Mouse (Mus musculus): ENCODE results near the gene Rpa2. TPM values are rescaled to one million over a fixed set of nuclear protein-coding genes. Genes with fewer than 3 reads are reported as not detected.
"Not testable (repeated sequence)": the region's sequence is repeated elsewhere in the genome, so short reads cannot be mapped to it uniquely, and the experiment has no call there.

Rpa2 gene
- polyA plus RNA-seq, 1 experiment from 2014 or later, result 182 TPM

DNA sequence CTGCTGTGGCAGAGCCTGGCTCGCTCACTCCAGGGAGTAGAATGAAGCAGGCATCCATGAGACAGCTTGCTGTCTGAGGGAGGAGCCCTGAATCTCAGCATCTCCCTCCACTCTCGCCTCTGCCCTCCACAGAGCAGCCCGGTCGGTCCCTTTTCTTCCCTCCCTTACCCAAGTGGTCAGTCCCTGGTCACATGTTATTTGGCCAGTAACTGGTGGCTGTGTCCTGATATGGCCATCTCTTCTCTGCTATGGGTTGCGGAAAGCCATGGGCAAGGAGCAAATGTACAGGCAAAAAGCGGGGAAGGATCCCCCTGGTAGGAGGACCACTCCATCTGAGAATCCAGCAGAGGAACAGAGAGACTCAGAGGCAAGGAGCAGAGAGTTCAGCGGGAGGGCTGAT, 27.0 kb downstream of the Rpa2 start:
- no peaks in the 10 kb centered on the region for H3K9me3 ChIP-seq (ENCODE audit: control insufficient read depth, low read length)
- no peak overlapping the region for H3K4me2 ChIP-seq (ENCODE audit: low read depth, severe bottlenecking)
- 59% methylated on average over 7 of the region's 7 CpGs for WGBS
- DNase-seq (ENCODE audit: low spot score) (no peak), ATAC-seq (ENCODE audit: insufficient number of reproducible peaks, low FRiP score, low TSS enrichment, low read depth) (no peak)
- no peaks in the 10 kb centered on the region for H3K36me3 ChIP-seq (ENCODE audit: control insufficient read depth, insufficient read depth, low read length)
- H3K9ac ChIP-seq (ENCODE audit: low read length), result no peak overlapping the region
- H3K4me3 ChIP-seq (ENCODE audit: low read depth, low read length), result no peak overlapping the region
- H3K27me3 ChIP-seq (ENCODE audit: control insufficient read depth, insufficient read depth, low read length), result peaks cover 9% of the 10 kb centered on the region
- H3K27ac ChIP-seq (replicated peaks; ENCODE audit: low read depth, low read length), result no peak overlapping the region
- H3K4me1 ChIP-seq (ENCODE audit: control insufficient read depth, insufficient read depth, low read length), result peaks cover 5% of the 10 kb centered on the region; the same call in 1 of the 2 replicates

- Histone ChIP-seq H3K36me3 (ENCODE audit: control insufficient read depth, insufficient read depth, low read length) (no peaks in the 10 kb centered on the region), H3K9me3 (ENCODE audit: control insufficient read depth, low read length) (no peaks in the 10 kb centered on the region), H3K9ac (ENCODE audit: low read length) (peak within 1 kb of the TSS; percentile 27; the same call in 1 of the 2 replicates), H3K4me1 (ENCODE audit: control insufficient read depth, insufficient read depth, low read length) (peaks cover 5% of the 10 kb centered on the region; the same call in 1 of the 2 replicates), H3K27me3 (ENCODE audit: control insufficient read depth, insufficient read depth, low read length) (peaks cover 9% of the 10 kb centered on the region), H3K4me2 (ENCODE audit: low read depth, severe bottlenecking) (peak within 1 kb of the TSS; percentile 40), H3K27ac (replicated peaks; ENCODE audit: low read depth, low read length) (no peak within 1 kb of the TSS), H3K4me3 (ENCODE audit: low read depth, low read length) (peak within 1 kb of the TSS; percentile 24)
- WGBS, result 2% methylated on average over 21 of the region's 21 CpGs
- DNase-seq (ENCODE audit: low spot score) (peak; percentile 73), ATAC-seq (ENCODE audit: insufficient number of reproducible peaks, low FRiP score, low TSS enrichment, low read depth) (no peak)
Measured at GRCm38 (mm10) chr4:132796196-132796886, 28.2 kb downstream of the Rpa2 start, which contains the start of gene Themis2. Gene Themis2, minus strand, starts transcription at chr4:132796387.

- H3K4me3 ChIP-seq (ENCODE audit: low read depth, low read length), result no peak overlapping the region
- WGBS, result 78% methylated on average over 1 of the region's 1 CpGs
- H3K27ac ChIP-seq (replicated peaks; ENCODE audit: low read depth, low read length), result no peak overlapping the region
- DNase-seq (ENCODE audit: low spot score) (no peak), ATAC-seq (ENCODE audit: insufficient number of reproducible peaks, low FRiP score, low TSS enrichment, low read depth) (no peak)
- H3K9me3 ChIP-seq (ENCODE audit: control insufficient read depth, low read length), result no peaks in the 10 kb centered on the region
- H3K4me2 ChIP-seq (ENCODE audit: low read depth, severe bottlenecking), result no peak overlapping the region
- H3K36me3 ChIP-seq (ENCODE audit: control insufficient read depth, insufficient read depth, low read length), result no peaks in the 10 kb centered on the region
- peaks cover 5% of the 10 kb centered on the region; the same call in 1 of the 2 replicates for H3K4me1 ChIP-seq (ENCODE audit: control insufficient read depth, insufficient read depth, low read length)
- H3K9ac ChIP-seq (ENCODE audit: low read length), result no peak overlapping the region
- peaks cover 9% of the 10 kb centered on the region for H3K27me3 ChIP-seq (ENCODE audit: control insufficient read depth, insufficient read depth, low read length)
Measured at GRCm38 (mm10) chr4:132797461-132797860, 29.3 kb downstream of the Rpa2 start.

DNA sequence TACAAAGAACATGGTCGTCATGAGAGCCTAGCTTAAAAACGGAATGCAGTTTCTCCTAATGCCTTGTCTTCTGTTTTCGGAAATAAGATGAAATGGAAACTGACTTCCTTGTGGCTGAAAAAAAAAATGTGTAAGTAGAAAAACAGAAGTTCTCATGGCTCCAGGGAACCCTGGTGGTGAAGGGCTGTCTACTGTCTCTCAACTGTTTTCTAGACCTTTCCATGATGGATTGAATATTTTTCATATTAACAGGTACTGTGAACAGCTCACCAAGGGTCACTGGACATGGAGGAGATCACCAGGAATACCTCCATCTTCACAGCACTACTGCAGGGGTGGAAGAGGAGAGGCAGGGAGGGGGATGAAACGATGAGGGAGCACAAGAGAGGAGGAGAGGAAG, 29.9 kb downstream of the Rpa2 start:
- WGBS, result 75% methylated on average over 4 of the region's 4 CpGs
- DNase-seq (ENCODE audit: low spot score), result no peak

GRCm38 (mm10) chr4:132798666-132799065, 30.5 kb downstream of the Rpa2 start:
- H3K4me1 ChIP-seq (ENCODE audit: control insufficient read depth, insufficient read depth, low read length); H3K27ac ChIP-seq (replicated peaks; ENCODE audit: low read depth, low read length); H3K36me3 ChIP-seq (ENCODE audit: control insufficient read depth, insufficient read depth, low read length); H3K4me2 ChIP-seq (ENCODE audit: low read depth, severe bottlenecking); ATAC-seq (ENCODE audit: insufficient number of reproducible peaks, low FRiP score, low TSS enrichment, low read depth); H3K9ac ChIP-seq (ENCODE audit: low read length); H3K27me3 ChIP-seq (ENCODE audit: control insufficient read depth, insufficient read depth, low read length); H3K9me3 ChIP-seq (ENCODE audit: control insufficient read depth, low read length); H3K4me3 ChIP-seq (ENCODE audit: low read depth, low read length); DNase-seq (ENCODE audit: low spot score): not testable (repeated sequence)
- 89% methylated on average over 3 of the region's 3 CpGs for WGBS

More for the DNA sequence above, 29.9 kb downstream of the Rpa2 start:
- no peaks in the 10 kb centered on the region for H3K9me3 ChIP-seq (ENCODE audit: control insufficient read depth, low read length)
- H3K27me3 ChIP-seq (ENCODE audit: control insufficient read depth, insufficient read depth, low read length), result peaks cover 9% of the 10 kb centered on the region
- no peaks in the 10 kb centered on the region for H3K36me3 ChIP-seq (ENCODE audit: control insufficient read depth, insufficient read depth, low read length)
- H3K4me1 ChIP-seq (ENCODE audit: control insufficient read depth, insufficient read depth, low read length), result peaks cover 5% of the 10 kb centered on the region; the same call in 1 of the 2 replicates
- H3K27ac ChIP-seq (replicated peaks; ENCODE audit: low read depth, low read length), result no peak overlapping the region
- H3K4me2 ChIP-seq (ENCODE audit: low read depth, severe bottlenecking), result no peak overlapping the region
- H3K4me3 ChIP-seq (ENCODE audit: low read depth, low read length), result no peak overlapping the region
- ATAC-seq (ENCODE audit: insufficient number of reproducible peaks, low FRiP score, low TSS enrichment, low read depth), result no peak
- H3K9ac ChIP-seq (ENCODE audit: low read length), result no peak overlapping the region

- Histone ChIP-seq H3K4me3 (ENCODE audit: low read depth, low read length) (no peak overlapping the region), H3K36me3 (ENCODE audit: control insufficient read depth, insufficient read depth, low read length) (no peaks in the 10 kb centered on the region), H3K9me3 (ENCODE audit: control insufficient read depth, low read length) (no peaks in the 10 kb centered on the region), H3K27me3 (ENCODE audit: control insufficient read depth, insufficient read depth, low read length) (peaks cover 5% of the 10 kb centered on the region), H3K4me1 (ENCODE audit: control insufficient read depth, insufficient read depth, low read length) (peaks cover 5% of the 10 kb centered on the region; the same call in 1 of the 2 replicates), H3K9ac (ENCODE audit: low read length) (no peak overlapping the region), H3K4me2 (ENCODE audit: low read depth, severe bottlenecking) (no peak overlapping the region), H3K27ac (replicated peaks; ENCODE audit: low read depth, low read length) (no peak overlapping the region)
- WGBS, result 89% methylated on average over 4 of the region's 4 CpGs
- DNase-seq (ENCODE audit: low spot score) (no peak), ATAC-seq (ENCODE audit: insufficient number of reproducible peaks, low FRiP score, low TSS enrichment, low read depth) (no peak)
Measured at GRCm38 (mm10) chr4:132799845-132800244, 31.7 kb downstream of the Rpa2 start.

- no peaks in the 10 kb centered on the region for H3K4me1 ChIP-seq (ENCODE audit: control insufficient read depth, insufficient read depth, low read length)
- no peak overlapping the region for H3K4me2 ChIP-seq (ENCODE audit: low read depth, severe bottlenecking)
- no peak overlapping the region for H3K9ac ChIP-seq (ENCODE audit: low read length)
- no peaks in the 10 kb centered on the region for H3K9me3 ChIP-seq (ENCODE audit: control insufficient read depth, low read length)
- H3K27ac ChIP-seq (replicated peaks; ENCODE audit: low read depth, low read length), result no peak overlapping the region
- 88% methylated on average over 18 of the region's 18 CpGs for WGBS
- ATAC-seq (ENCODE audit: insufficient number of reproducible peaks, low FRiP score, low TSS enrichment, low read depth), result no peak
- H3K27me3 ChIP-seq (ENCODE audit: control insufficient read depth, insufficient read depth, low read length), result 0 out of 2 replicates have a peak, but pooled peaks cover 2% of the 10 kb centered on the region
- H3K36me3 ChIP-seq (ENCODE audit: control insufficient read depth, insufficient read depth, low read length), result no peaks in the 10 kb centered on the region
- no peak overlapping the region for H3K4me3 ChIP-seq (ENCODE audit: low read depth, low read length)
- DNase-seq (ENCODE audit: low spot score), result no peak
Measured at GRCm38 (mm10) chr4:132801176-132802077, 33.3 kb downstream of the Rpa2 start.

DNA sequence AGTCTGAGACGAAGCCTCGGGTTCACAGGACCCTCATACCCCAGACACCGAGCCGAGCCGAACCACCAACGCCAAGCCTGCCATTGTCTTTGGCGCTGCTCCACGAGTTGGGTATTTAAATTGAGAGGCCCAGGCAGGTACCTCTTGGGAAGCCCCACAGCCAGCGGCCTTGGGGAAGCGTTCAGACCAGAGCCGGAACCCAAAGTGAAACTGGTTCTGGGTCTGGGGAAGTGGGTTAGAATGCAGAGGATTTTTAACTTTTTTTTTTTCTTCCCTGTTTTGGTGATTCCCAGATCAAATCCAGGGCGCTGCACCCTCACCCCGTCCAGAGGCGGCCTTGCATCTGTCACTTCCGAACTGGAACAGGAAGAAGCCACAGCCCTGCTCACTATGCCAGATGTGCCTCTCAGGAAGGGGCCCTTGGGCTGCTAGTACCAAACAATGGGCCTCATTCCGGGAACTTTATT, 34.1 kb downstream of the Rpa2 start:
- H3K27me3 ChIP-seq (ENCODE audit: control insufficient read depth, insufficient read depth, low read length), result no peaks in the 10 kb centered on the region
- no peaks in the 10 kb centered on the region for H3K4me1 ChIP-seq (ENCODE audit: control insufficient read depth, insufficient read depth, low read length)
- ATAC-seq (ENCODE audit: insufficient number of reproducible peaks, low FRiP score, low TSS enrichment, low read depth) (no peak), DNase-seq (ENCODE audit: low spot score) (no peak)
- WGBS, result 67% methylated on average over 16 of the region's 16 CpGs
- no peak overlapping the region for H3K4me2 ChIP-seq (ENCODE audit: low read depth, severe bottlenecking)
- no peak overlapping the region for H3K4me3 ChIP-seq (ENCODE audit: low read depth, low read length)
- no peaks in the 10 kb centered on the region for H3K9me3 ChIP-seq (ENCODE audit: control insufficient read depth, low read length)
- no peak overlapping the region for H3K9ac ChIP-seq (ENCODE audit: low read length)
- no peak overlapping the region for H3K27ac ChIP-seq (replicated peaks; ENCODE audit: low read depth, low read length)
- H3K36me3 ChIP-seq (ENCODE audit: control insufficient read depth, insufficient read depth, low read length), result no peaks in the 10 kb centered on the region
